Mouse (Mus musculus) CH12F3 (cell line): Measurements from ENCODE around the gene Epha5.

Source experiments
- in situ Hi-C: fragments of 300-500 bp; cut with MboI; formaldehyde crosslinking; loops from 2 replicates; pipeline ENCODE4 v1.14.3; 2020; ENCODE audit warnings: low sequenced_read_pairs

Gene Epha5

DNA sequence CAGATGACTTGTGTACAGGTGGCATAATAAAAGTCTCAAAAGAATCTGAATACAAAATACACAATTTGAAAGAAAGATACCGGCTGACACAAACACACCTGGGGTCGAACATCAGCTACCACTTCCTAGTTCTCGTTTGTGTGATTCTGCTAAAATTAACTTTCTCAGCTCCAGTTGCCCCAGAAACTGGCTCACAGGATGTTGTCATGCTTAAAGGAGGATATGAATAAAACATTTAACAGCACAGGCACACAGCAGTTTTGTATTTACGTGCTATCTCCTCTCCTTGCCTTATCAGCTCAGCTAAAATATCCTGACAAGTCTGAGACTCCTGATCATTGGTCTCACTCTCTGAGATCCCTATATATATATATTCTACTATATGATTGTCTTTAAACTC is 99.3 kb downstream of the Epha5 start:
- in situ Hi-C loops: no loop called here

DNA sequence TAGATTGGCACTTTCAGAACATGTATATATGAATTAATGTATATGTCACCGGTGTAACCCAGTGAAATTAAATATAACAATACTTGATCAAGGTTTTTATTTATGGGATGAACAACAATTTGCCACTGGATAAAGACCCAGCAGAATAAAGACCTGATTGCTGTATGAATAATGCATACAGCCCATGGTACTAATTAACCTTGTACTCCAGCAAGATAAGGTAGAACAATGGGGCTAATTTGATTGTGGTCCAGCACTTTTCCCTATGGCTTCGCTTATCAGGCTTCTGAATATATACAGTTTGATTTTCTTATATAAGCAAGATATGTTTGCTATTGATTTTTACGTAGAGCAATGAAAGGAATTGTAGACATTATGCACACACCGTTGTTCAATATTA is 103.6 kb downstream of the Epha5 start:
- in situ Hi-C loops: no loop called here

DNA sequence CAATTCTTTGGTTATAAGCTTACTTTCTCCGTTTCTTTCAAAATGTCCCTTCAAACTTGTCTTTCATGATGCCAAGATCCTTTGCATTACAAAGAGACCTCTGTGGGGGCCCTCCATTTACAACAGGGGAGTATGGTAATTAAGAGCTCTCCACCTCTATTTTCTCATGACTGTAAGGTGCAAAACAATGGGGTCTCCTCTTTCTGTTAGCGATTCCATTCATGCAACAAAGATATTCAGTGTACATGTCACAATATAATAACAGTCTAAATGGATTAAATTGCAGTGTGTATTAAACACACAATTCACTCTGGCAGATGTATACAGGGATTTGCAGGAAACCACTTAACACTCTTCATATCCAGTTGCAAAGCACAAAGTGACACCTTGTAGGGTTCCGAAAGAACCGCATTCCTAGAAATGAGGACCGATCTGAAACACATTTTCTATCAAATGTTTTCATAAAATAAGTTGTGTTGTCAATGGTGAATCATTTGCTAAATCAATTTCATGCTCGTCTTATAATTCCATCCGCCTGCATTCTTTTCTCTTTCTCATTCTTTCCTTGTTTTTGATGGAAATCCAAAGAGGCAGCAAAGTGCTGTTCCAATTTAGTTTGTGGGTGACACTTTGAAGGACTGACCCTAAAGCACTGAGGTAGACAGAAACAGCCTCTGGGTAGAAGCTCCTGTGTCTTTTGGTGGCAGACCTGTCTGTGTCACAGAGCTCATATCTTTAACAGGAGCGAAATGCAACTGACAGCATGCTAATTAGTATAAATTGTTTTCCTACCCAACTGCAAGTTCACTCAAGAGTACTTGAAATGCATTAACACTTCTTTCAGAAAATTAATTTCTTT is 118.1 kb downstream of the Epha5 start:
- in situ Hi-C loops: no loop called here

DNA sequence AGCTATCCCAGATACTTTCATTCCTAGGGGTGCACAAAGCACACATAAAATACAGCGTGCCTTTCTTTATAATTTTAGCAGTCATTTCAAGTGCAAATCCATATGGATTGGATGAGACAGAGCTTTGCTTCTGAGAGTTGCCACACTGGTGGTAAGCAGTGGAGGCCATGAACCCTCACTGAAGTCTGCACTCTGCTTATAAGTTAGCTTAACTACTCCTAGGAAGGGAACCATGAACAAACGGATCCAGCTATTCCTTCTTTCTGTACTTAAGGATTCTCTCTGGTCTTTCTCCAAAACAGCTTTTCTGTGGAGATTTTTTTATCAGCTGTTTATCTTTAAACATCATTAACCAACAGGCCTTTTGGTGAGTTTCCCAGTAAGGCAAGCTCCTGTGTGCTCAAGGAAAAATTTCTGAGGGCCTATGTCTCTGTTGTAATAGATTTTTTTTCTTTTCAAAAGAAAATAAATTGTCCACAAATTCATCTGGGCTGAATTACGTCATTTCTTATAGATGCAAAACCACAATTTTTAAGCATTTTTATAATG is 127.7 kb downstream of the Epha5 start:
- in situ Hi-C loops: no loop called here

DNA sequence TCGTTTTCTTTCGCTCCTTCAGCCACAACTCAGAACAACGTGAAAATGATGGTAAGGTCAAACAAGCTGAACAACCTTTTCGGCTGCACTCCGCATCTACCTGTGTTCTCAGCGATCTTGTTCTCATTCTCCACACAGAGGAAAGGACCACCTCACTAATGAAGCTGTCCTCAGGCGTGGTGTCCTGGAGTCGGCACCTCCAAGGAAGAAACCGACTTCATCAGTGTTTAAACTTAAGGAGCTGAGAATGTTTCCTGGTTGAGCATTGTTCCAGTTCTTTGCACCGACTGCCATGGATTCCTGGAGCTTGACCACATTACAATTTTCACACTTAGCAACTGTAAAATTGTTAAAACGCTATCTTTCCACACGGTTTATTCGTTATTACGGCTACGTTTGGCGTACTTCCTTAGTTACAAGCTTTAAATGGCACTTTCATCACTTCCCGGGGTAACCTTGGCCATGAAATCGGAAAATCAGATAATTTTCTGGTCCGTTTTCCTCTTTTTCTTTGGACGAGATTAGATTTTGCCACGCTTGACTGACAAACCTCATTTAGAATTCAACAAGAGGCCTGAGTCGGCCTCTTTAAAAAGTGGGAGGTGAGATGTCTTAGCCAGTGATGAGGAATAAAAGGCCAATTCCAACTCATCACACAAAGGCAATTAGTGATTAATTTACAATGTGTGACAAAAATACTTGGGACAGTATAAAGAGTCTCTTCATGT is 135.7 kb downstream of the Epha5 start:
- in situ Hi-C loops: no loop called here

- in situ Hi-C loops: no loop called here
These were observed 140.2 kb downstream of the Epha5 start for GRCm38 (mm10) chr5:84276996-84277395.

- in situ Hi-C loops: no loop called here
These were observed 151.8 kb downstream of the Epha5 start for GRCm38 (mm10) chr5:84265407-84265806.

DNA sequence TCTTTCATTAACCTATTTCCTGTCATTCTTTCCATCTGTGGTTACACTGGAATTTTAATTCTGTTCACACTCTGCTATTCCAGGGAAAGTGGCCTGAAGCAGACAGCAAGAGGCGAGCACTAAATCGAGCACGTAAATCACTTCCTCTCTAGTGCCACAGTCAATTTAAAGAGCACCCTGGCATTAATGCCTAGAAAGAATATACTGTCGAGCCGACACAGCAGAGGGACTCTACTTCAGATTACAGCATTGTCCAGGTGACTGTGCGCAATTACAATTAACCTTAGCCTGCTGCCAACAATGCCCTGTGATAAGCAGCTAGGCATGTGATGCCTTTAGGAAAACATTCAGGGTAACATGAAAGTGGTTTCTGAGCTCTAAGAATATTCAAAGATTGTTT is 153.2 kb downstream of the Epha5 start:
- in situ Hi-C loops: no loop called here

GRCm38 (mm10) chr5:84229971-84230370 is 187.2 kb downstream of the Epha5 start:
- in situ Hi-C loops: no loop called here

GRCm38 (mm10) chr5:84208609-84209008 is 208.6 kb downstream of the Epha5 start:
- in situ Hi-C loops: no loop called here

GRCm38 (mm10) chr5:84193348-84193747 is 223.8 kb downstream of the Epha5 start:
- in situ Hi-C loops: no loop called here

GRCm38 (mm10) chr5:84184189-84184588 is 233.0 kb downstream of the Epha5 start:
- in situ Hi-C loops: no loop called here

- in situ Hi-C loops: no loop called here
These were observed 264.1 kb downstream of the Epha5 start for GRCm38 (mm10) chr5:84153095-84153494.

DNA sequence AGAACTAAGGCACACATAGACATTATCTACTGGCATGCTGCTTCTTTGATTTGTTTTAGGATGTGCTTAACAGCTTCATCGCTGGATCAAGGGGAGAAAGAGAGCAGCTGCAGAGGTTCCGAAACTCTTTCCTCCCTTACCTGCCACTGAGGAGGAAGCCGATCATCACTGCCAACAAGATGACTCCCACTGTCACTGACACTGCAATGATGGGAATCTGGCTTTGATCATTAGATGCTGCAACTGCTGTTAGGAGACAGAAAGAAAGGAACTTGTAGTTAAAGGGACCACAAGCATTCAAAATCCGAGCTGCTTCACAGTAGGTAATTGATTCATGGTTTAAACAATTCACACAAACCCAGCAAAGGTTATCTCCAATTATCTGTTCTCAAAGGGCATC is 275.0 kb downstream of the Epha5 start:
- in situ Hi-C loops: no loop called here

- in situ Hi-C loops: no loop called here
These were observed 321.2 kb downstream of the Epha5 start for GRCm38 (mm10) chr5:84095947-84096346.

GRCm38 (mm10) chr5:84081321-84081720 is 335.9 kb downstream of the Epha5 start:
- in situ Hi-C loops: no loop called here

DNA sequence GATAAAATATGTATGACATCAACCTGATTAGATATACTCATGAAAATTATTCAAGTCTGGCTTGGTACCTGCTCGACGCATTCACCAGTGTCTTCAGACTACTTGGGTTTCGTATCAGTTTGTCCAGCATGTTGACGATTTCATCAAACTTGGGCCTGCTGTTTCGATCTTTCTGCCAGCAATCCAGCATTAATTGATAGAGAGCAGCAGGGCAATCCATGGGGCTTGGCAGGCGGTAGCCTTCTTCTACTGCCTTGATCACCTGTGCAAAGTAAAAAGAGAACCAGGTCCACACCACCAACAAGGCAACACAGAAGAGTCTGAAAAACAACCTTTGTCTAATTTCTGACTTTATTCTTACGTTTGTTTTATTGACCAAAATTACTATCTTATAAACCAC is 346.2 kb downstream of the Epha5 start:
- in situ Hi-C loops: no loop called here

DNA sequence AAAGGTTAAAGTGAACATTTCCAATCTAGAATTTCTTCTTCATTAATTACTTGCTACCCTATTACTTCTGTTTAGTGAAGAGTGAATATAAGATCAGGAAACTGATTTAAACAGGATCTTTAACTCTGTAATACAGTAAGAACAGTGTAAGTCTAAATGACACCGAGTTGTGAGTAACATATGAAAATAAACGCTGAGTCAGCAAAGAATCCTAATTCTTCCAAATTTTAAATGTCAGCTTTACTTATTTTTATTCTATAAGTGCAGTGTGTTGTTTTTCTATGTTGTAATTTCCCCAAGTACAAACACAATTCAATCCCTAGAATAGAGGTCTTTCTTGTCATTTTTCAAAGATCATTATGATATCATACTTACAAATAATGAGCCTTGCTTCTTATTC is 363.3 kb downstream of the Epha5 start:
- in situ Hi-C loops: no loop called here

GRCm38 (mm10) chr5:84037250-84037963 is 379.8 kb downstream of the Epha5 start:
- in situ Hi-C loops: no loop called here
